Mouse (Mus musculus) cerebellum, adult 11-12 months (tissue): Measurements from ENCODE around the gene Rbfox1.
A peak's percentile ranks its signal among the peaks of the same experiment; 100 is the strongest.

Experiments used
- DNase-seq: peaks from one replicate; pipeline ENCODE4 v3.0.0; 2022

Gene Rbfox1

DNA sequence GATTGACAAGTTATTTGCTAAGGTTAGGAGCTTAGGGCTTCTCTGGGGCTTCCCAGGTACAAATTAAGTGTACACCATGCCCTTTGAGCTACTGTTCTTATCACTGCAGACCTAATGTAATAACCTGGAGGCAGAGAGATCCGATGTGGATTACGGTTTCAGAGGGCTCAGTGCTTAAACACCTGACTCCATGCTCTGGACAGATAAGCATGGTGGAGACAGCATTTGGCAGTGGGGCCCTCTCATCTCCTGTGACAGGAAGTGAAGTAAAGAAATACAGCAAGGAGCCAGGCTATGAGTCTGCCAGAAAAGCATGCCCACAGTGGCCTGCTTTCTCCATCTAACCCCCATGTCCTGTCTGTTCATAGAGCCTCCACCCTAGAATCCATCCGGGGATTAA, 213.0 kb downstream of the Rbfox1 start:
- DNase-seq, result no peak

DNA sequence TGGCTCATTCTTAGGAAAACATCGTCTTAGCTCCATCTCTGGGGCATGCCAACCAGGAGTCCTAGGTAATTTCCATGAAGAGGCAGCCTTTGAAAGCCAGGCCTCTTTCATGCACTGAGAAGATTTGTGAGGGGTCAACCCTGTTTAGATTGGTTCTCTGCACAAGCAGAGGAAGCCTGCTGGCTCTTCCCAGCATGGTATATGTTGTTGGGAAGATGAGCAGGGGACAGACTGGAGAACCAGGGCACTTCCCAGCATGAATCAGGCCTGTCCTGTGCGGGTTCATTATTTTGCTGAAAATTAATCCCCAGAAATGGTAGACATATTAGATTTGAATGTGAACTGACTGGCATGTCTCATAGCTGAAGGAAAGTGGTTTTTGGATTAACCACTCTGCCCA, 214.4 kb downstream of the Rbfox1 start:
- DNase-seq, result peak; percentile 83

DNA sequence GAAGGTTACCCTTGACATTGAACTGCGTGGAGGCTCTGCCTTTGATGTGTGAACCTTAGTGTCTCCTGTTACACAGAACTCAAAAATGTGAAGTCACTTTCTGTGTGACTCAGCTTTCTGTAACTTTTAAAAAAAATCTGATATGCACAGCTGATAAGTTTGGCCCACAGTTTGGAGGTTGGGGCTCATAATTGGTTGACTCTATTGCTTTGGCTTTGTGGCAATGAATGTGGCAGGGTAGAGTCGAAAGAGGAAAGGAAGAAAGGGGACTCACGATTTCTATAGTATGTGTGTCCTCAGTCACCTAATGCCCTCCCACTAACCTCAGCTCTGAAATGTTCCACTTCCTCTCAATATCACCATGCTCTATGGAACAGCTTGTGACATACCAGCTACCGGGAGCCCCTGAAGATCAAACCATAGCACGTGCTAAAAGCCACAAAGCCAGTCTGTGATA, 215.3 kb downstream of the Rbfox1 start:
- no peak for DNase-seq

DNA sequence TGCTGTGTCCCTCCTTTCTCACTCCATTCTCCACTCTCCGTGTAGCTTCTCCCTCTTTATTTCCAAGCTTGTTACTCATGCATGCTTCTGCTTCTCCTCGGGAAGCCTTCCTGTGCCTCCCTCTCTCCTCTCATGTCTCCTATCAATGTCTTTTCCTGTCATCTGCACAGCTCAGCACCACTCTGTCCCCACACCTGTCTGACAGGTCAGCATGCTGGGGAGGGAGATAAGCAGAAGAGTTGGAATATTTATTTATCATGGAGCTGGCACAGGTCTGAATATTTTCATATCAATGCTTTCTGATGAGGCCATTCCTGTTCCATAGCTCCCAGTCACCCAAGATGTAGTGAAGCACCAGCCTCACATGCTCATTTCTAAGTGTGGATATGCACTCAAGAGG, 218.6 kb downstream of the Rbfox1 start:
- DNase-seq, result no peak

DNA sequence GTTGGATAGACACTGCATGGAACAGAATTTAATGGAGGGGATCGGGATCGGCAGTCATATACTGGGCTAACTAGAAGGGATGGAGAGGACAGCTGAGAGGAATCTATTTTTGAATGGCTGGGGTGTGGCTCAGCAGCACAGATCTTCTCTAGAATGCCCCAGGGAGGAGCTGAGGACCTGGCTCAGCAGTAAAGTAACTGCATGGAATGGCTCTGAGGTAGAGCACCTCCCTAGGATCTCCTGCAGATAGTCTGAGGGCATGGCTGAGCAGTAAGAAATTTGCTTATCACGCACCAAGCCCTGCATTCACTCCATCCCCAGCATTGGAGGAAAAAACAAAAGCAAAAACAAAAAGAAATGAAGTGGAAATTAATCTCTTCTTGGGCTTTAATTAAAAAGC, 225.0 kb downstream of the Rbfox1 start:
- DNase-seq, result no peak

DNA sequence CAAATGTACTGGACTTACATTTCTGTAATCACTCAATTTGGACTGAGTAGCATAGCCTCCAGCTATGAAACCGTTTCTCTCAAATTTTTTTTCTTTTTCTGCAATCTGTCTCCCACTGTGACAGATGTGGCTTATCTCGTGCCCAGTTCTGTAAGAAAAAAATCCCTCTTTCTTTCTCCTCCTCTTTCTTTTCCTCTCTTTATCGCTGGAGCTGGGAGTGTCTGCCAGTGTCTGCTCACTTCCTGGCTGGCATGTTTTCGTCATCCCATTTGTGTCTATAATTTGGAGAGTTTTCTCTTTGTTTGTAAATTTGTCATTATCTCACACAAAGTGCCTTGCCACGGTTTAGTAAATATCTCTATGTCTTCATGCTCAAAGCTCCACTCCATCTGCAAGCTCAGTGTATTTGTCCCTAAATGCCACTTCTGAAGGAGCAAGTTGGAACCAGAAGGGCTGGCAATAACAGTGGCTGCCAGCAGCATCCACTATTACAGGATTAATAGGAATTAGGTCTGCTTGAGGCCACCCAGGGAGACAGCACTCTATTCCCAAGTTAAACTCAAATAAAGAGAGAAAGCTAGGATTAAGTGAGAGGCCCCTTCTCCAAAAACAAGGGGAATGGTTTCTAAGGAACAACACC, 228.8 kb downstream of the Rbfox1 start:
- no peak for DNase-seq

DNA sequence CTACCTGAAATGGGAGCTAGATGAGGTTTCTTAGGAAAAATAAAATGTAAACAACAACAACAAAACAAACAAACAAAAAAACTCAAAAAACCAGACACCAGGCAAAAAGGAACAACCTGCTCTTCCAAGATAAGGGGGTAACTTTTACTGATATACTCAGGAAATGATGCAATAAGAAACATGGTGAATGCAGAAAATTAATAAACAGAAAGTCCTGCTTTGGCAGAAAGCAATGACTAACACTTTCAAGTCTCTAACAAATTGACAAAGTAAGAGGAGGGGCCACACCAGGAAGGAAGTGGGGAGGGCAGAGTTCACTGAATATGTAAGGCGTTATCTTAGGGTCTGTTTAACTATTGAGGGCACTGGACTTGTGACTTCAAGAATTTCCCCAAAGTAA, 234.3 kb downstream of the Rbfox1 start:
- no peak for DNase-seq

DNA sequence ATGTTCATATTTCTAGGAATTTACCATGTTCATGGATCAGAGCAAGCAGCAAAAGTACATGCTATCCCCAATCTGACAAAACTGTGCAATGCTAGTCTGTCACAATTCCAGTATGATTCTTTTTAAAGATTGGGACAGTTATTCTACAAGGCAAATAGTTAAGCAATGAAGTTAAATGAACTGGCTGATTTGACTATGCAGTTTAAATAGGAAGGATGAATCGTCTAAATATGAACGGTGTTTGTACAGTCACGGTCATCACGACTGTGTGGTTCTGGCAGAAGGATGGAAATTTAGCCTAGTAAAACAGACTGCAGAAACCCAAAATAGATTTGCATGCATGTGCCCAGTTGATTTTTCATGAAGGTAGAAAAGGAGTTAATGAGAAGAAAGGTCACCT, 236.1 kb downstream of the Rbfox1 start:
- no peak for DNase-seq

DNA sequence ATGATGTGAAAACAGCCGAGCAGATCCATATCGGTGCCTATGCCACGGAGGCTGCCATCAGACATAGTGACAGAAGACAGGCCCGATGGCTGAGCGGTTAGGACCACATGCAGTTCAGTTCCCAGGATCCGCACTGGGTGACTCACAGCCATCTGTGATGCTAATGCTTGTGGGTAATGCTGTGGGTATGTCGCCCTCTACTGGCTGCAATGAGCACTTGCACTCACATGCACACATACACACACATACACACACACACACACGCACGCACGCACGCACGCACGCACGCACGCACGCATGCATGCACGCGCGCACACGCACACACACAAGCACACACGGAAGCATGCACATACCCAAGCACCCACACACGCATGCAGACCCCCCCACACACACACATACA, 237.7 kb downstream of the Rbfox1 start:
- DNase-seq, result no peak

DNA sequence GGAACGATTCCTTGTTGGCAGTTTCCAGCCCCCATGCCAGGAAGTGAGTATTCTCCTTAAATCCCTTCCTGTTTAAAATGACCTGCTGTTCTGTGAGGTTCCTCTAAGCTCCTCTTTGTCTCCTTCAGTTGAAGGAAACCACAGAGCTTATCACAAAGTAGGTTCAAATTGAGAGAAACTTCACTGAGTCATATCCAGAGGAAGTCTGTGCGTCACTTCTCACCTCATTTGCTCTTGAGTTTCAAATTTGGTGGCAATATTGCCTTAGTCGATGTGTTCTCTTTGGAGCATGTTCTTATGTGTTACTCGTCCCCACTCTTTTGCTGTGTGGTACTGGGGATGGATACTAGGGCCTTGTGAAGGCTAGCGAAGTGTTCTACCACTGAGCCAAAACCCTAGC, 243.2 kb downstream of the Rbfox1 start:
- DNase-seq, result no peak

DNA sequence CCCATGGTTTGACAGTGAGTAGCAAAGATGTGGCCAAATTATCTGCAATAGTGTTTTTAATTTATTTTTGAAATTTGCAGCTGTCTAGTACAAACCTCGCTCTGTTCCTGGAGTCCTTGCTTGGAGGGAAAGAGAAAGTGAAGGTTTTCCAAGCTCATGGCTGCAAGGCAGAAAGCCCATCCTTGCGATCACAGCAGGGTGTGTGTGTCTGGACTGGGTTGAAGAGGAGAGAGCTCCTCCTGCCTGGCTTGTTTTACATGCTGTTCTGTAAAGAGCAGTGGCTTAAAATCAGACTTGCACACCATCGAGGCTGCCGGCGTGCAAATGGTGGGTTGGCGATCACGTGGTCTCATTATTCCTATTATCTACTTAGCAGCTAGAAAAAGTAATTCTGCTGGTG, 249.9 kb downstream of the Rbfox1 start:
- peak; percentile 49 for DNase-seq

DNA sequence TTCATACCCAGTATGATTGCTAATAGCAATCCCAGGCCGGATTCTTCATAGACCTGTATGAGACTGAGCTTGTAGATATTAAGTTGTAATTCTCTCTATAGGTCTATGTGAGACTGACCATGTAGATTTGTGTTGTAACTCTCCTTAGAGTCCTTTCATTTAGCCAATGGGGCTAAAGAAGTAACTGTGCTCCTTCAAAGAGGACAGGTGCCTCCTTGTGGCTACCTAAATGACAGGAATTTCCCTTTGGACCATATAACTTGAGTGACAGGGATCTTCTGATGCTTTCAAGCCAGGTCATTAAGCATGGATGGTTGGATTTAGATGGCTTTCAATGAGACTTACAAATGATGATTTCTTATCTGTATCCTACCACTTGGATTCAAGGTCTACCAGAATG, 254.3 kb downstream of the Rbfox1 start:
- no peak for DNase-seq

DNA sequence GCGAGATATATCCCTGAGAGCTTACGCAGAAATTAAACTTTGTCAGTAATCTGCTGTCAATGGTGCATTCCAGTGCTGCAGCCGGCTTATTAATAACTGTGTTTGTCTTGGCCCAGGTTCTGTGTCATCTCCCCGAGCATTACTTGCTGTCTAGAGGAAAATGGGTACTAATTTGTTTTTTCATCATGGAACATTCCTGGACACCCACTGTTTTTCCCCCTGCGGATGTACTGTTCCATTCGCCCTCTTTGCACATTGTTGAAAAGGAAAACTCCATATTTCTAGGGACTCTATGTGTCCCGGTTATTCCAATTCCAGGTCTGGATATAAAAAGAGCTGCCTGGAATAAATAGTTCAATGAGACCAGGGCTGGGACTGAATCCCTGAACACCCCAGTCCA, 262.8 kb downstream of the Rbfox1 start:
- DNase-seq, result no peak

DNA sequence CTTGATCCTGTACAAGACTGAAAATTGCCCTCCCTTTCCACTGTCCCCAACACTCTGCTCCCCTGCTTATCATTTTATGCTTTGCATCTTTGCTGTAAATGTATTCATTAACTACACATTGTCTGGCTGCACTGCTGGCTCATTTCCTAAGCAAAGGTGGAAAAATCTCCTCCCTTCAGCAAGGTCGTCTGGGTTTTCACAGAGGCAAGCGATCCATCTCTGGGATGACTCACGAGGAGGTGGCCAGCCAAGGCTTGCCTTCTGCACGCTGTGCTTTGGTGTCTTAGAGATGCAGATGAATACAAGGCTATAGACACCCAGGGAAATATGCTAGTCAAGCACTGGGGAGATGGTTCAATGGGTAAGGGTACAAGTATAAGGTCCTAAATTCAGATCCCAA, 264.2 kb downstream of the Rbfox1 start:
- DNase-seq, result no peak

DNA sequence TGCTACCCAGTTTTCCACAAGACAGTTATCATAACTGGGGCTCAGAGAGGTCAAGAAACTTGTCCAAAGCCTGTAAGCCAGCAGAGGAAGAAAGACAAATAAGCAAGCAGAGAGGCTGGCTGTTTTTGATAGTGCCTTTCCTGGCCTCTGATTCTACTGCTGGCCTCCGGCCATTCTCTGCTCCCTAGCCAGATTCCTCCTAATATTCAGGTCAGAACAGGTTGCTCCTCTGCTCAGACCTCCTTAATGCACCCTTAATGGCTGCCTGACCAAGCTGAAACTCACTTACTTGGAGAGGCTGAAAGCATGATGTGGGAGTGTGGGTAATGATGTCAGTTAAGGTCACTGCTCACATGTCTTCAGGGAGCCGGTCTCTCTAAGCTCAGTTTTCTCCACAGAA, 270.4 kb downstream of the Rbfox1 start:
- DNase-seq, result peak; percentile 89

DNA sequence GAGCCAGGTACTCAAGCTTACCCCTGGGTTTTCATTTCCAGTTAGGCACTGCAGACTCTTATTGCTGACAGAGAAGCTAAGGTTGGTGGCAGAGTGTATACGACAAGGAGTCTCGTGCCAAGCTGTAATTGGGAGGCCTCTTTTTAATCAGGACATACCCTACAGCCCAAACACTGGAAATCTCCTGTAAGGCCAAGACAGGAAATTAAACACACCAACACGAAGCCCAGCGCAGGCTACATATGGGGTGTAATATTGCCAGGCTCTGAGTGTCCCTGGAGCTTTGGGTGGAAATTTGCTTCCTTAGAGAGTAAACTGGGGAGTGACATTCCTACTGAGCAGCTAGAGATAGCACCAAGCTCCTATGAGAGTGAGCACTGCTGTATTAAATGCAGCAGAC, 279.3 kb downstream of the Rbfox1 start:
- DNase-seq, result peak; percentile 48

DNA sequence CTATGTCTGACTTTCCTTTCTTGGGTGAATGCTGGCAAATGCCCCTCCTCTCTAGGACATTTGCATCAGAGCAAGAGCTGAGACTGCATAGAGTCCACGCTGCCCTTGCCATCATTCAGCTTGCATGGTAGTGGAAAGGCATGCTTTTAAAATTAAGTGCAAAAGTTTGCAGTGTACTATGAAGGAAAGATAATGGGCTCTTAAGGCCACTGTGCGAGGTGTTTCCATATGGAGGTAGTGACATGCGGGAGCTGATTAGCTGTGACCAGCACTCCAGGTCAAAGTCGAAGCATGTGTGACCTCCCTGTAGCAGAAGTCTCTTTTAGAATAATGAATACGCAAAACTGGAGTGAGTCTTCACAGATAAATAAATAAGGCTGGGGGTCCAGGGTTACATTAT, 284.2 kb downstream of the Rbfox1 start:
- no peak for DNase-seq

DNA sequence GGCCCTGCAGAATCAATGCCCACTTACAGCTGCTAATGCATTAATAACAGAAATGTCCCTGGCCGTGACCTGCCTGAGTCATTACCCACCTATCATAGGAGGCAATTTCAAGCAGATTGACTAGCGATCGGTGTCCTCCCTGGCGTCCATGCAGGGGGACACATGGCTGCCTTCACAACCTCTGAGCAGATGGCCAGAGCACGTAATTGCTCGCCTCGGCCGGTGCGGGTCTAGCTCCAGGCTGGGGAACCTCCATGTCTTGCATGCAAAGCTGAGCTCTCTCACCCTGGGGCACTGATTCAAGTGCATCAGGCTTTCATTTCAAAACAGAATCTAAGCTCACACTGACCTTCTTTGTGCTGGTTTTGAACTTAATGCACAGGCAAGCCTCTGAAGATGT, 295.7 kb downstream of the Rbfox1 start:
- DNase-seq, result peak; percentile 55

DNA sequence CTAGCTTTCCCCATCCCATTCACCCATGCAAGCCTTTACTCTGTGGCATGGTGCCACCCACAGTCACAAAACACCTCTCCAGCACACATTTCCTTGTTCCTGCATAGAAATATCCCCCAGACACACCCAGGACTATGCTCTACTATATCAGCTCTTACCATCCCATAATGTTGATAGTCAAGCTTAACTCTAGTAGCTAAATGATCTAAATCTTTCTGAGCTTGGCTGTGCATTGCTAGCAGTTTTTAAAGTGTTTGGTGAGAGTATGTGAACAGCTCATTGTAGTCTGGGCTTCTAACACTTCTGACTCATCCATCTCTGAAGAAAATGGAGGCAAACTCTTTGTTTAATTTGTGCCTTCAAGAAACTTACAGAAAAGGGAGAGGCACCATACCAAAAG, 297.2 kb downstream of the Rbfox1 start:
- no peak for DNase-seq

DNA sequence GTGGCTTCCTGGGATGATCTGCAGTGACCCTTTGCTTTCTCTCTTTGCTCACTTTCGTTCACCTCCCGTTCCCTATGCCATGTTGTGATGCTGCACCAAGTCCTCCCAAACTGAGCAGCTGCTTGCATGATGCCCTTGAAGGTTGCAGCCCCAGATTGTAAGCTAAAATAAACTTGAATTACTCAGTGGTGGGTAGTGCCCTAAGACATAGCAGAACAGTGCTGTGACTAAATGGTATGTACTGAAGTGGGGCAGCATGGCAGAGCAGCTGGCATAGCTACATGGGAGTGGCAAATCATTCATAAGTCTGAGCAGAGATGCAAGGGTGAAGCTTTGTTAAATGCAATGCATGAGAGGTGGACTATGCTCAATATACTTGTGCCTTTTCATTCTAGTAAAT, 307.2 kb downstream of the Rbfox1 start:
- no peak for DNase-seq

DNA sequence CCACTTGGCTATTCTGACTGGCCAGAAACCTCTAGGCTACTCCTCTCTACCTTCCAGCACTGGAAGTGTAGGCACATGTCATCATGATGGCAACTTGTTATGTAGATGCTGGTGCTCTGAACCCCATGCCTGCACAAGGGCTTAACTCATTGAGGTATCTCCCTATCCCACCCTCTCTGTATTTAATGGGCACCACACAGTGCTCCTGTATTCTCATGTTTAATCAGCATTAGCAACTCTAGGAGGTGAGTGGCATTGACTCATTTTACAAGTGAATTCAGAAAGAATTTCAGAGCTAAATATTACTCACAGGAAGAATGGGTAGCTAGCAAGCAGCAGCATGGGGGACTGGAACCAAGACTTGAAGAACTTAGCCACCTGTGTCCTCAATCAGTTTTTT, 321.3 kb downstream of the Rbfox1 start:
- DNase-seq, result no peak

DNA sequence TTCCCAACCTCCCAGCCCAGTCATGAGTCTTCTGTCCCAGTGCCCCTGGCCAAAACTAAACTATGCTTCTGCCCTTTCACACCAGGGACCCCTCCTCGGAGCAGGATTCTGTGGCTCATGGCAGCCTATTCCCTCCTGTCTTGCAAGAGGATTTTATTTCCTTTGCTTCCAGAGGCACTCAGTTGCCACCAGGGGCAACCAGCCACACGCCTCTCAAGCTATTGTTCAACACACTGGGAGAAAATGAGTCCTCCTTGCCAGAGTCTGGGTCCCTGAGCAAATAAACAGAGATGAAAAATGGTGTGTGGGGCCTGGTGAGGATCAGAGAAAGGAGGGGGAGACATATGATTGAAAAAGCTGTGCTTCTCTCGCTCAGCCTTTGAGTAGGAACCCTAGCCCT, 327.8 kb downstream of the Rbfox1 start:
- DNase-seq, result no peak

DNA sequence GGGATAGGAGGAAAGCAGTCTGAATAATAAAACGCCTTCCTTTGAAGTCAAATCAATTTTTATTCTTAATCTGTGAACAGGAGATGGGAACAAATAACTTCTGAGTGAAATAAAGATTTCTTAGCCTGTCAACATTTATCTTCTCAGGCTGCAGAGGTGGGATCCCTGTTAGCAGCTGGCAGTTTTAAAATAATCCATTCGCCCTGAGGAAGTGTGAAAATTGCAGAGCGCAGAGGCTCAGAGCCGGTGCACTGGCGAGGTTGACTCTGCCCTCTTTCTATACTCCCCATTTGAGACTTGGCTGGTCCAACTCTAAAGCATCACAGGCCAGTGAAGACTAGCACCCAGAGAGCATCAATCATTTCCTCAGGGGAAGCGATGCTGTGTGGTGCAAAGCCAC, 342.3 kb downstream of the Rbfox1 start:
- DNase-seq, result no peak

DNA sequence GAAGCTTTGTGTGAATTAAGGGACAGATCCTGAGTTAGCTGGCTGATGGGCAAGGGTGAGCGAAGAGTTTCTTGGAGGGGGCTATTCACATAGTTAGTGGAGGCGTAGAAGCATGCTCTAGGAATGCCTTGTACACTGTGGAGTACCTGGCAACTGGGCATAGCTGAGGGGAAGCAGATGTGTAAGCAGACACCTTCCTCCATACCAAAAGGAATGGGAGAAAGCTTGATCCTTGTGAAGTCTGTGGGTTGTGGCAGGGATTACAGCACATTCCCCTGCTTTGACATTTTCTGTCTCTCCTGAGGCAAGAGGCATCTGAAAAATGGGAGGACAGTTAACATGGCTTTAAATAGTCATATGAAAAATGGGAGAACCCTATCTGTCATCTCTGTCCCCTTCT, 347.8 kb downstream of the Rbfox1 start:
- no peak for DNase-seq

DNA sequence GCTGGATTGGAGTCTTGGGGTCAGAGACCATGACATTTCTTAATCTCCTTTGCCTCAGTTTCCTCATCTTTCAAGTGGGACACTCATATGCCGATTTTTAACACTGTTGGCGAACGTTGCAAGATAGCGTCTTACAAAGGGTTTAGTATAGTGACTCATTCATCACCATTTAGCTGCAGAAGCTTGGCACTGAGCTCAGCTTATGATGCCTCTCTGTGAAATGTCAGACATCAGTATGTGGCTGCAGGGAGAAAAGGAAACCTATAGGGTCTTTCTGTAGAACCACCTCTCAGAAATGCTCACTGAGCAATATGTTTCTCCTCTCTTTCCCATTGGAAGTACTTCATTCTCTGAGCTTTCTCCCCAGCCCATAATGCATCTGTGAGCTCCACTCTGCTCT, 356.2 kb downstream of the Rbfox1 start:
- no peak for DNase-seq

DNA sequence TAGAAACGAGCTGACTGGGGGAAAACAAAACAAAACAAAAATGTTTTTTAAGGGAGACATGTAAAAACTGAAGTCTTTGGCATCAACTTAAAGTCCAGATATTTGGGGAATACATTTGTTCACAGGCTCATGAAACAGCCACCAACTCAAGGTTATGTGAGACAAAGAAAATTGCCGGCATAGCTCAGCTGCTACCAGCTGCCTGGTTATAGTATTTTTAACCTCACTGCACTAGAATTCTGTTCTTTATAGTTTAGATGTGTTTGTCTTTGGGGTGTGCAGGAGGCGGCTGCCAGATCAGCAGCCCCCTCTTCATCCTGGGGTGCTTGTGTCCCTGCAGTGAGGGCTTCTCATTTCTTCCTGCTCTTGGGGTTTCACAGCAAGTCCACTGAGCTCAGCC, 357.3 kb downstream of the Rbfox1 start:
- no peak for DNase-seq
